Mouse (Mus musculus) left cerebral cortex, postnatal 10 days (tissue): ENCODE results near the gene Aatf. TPM values are rescaled to one million over a fixed set of nuclear protein-coding genes. Genes with fewer than 3 reads are reported as not detected.

ENCODE experiments used
- DNase-seq, 2 experiments: peaks; one replicate each; pipeline ENCODE4 v3.0.0; 2021 to 2022; ENCODE audit warnings: low spot score in 2 of 2, mixed read lengths in 1 of 2; ENCODE audit errors: extremely low spot score in 1 of 2
- intact Hi-C: fragments of 180-260 bp; cut with DNase I; formaldehyde crosslinking; loops from one replicate; pipeline ENCODE4 v1.15.1; 2025
- total RNA-seq, 2 experiments: library from RNA; stranded (reverse); gene quantifications; 2 replicates each; pipeline ENCODE4 v1.2.3; 2021

Aatf gene
- total RNA-seq = 10 to 100 TPM; 20.9 to 23.7 TPM

GRCm38 (mm10) chr11:84513171-84514116 lies at the start of gene Aatf:
Aatf (minus strand) TSS chr11:84513522.
- DNase-seq = peak; percentile 94 to 97
- intact Hi-C loops = loop anchor here (10.0 kb wide), 1 partner anchor 229 kb away; no protein-coding TSS in a partner anchor

- intact Hi-C loops = no loop called here
- DNase-seq = no peak
Measured at GRCm38 (mm10) chr11:84562758-84563347, 49.5 kb upstream of the Aatf start.

DNA sequence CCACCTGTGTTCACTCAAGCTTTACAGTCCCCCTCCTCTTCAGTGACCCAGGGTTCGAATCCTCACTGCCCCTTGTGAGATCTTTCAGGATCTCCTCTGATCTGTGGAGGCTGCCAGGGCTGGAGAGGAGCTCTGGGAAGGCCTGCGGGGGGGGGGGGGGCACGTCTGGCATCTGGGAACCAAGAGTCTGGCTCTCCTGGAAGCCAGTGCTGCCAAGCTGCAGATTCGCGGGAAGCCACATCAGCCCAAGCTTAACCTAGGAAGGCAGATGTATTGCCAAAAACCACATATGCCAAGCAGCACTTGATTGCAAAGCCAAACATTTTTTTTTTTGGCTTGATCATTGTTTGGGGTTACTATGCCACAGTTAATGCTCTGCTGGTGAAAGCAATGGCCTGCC lies 48.2 kb upstream of the Aatf start:
- intact Hi-C loops = no loop called here
- DNase-seq = no peak

GRCm38 (mm10) chr11:84553821-84554450 lies 40.6 kb upstream of the Aatf start:
- no peak for DNase-seq
- intact Hi-C loops = no loop called here

DNA sequence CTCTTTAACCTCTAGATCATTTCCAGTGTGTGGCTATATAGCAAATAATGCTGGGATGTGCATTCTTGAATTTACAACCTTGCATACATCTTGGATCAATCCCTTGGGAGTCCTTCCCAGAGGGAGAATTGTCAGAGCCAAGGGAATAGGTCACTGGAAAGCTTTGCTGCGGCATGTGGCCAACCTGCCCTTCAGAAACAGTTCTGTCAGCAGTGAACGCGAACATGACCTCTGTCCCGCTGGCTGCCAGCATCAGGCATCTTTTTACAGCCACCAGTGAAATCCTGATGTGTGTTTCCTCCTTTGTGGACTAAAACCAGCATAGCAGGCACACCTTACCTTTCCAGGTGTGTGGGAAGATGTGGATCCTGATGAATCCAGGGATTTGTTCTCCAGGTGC lies 38.0 kb upstream of the Aatf start:
- intact Hi-C loops = no loop called here
- no peak for DNase-seq

DNA sequence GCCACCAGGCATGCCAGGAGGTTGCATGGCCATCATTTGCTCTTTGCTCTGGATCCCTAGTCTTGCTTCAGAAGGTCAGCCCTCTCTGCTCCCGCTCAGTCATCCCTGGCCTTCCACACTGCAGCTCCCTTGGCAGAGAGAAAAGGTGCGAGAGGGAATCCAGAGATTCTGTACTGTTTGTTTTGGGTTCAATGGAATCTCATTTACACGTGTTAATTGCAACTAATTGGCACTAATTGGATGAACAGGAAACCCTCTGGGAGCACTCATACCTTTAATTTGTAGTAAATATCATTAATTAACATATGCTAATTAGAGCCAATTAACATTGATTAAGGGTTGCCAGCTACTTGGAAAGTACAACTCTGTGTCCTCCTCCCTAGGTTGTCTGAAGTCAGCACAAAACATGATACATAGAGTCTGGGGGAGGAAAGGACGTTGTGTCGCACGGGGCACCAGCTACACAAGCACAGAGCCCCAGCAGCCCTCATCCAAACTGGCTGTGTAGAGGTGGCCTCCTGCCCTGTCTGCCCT lies 36.0 kb upstream of the Aatf start:
- no peak for DNase-seq
- intact Hi-C loops = loop anchor here (5.0 kb wide), 1 partner anchor 78 kb away; no protein-coding TSS in a partner anchor

DNA sequence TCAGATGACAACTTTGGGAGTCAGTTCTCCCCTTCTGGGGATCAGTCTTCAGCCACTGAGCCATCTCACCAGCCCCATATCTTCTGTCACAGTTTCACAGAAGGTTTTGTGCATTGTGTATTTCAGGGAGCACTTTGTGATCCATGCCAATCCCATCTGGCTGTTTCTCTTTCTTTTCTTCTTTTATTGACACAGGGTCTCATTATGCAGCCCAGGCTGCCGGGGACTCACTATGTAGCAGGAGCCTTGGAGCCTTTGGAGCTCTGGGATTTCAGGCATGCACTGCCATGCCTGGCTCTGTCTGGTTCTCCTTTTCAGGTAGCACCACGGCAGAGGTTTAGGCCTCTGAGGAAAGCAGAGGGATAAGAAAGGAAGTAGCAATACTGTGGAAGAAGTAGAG lies 35.0 kb upstream of the Aatf start:
- intact Hi-C loops = loop anchor here (5.0 kb wide), 1 partner anchor 79 kb away; no protein-coding TSS in a partner anchor
- no peak for DNase-seq

DNA sequence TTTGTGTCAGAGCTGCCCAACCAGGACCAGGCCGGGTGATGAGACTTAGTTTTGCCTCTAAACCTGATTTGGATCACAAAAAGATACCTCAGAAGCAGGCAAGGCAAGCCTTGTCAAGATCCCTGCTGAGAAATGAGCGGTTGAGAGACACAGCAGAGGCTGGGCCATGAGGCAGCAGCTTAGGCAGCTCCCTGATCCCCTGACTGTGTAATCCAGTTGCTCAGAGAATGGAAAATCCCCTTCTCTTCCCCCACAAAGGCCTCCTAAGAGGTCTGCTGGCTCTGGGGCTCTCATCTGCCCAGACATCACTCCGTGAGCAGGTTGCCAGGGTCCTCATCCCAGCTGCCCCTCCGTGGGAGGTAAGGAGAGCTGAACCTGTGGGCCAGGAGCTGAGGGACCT lies 26.7 kb upstream of the Aatf start:
- no peak for DNase-seq
- intact Hi-C loops = no loop called here

DNA sequence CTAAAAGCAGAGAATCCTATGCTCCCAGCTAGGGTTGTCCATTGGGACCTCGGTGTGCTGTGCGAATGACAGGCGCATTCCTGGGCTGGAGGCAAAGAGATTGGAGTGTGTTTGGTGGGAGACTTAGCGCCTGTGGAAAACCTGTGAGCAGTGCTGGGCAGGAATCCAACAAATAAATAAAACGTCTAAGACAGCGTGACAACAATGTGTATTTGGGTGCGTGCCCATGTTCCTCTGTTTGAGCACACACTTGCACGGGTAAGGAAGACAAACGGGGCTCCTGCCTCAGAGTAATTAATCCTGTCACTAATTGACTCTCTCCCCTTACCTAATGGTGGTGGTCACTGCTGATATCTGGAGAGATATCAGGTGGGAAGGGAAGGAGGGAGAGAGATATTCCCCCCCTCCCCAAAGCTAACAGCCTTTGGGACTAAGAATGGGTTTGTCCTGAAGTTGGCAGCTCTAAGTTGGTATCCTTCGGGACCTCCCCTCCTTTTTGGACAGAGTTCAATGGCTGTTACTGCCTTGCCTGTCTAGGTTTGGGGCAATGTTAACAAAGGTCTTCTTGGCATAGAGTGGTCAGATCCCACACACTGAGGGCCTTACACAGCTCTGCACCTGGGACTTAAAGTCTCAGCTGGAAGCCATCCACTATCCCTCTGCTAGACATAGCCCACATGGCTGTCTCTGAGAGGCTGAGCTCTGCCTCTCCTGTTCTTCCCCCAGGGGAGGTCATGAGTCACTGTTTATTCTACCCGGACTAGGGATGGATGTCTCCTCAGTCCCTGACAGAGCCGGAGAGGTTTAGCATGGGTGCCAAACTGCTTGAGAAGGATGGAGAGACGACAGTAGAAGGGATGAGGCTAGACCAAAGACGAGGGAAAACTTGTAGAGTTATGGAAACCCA lies 16.7 kb upstream of the Aatf start:
- intact Hi-C loops = no loop called here
- DNase-seq = no peak

GRCm38 (mm10) chr11:84529143-84529755 lies 15.9 kb upstream of the Aatf start:
- DNase-seq = no peak
- intact Hi-C loops = no loop called here

DNA sequence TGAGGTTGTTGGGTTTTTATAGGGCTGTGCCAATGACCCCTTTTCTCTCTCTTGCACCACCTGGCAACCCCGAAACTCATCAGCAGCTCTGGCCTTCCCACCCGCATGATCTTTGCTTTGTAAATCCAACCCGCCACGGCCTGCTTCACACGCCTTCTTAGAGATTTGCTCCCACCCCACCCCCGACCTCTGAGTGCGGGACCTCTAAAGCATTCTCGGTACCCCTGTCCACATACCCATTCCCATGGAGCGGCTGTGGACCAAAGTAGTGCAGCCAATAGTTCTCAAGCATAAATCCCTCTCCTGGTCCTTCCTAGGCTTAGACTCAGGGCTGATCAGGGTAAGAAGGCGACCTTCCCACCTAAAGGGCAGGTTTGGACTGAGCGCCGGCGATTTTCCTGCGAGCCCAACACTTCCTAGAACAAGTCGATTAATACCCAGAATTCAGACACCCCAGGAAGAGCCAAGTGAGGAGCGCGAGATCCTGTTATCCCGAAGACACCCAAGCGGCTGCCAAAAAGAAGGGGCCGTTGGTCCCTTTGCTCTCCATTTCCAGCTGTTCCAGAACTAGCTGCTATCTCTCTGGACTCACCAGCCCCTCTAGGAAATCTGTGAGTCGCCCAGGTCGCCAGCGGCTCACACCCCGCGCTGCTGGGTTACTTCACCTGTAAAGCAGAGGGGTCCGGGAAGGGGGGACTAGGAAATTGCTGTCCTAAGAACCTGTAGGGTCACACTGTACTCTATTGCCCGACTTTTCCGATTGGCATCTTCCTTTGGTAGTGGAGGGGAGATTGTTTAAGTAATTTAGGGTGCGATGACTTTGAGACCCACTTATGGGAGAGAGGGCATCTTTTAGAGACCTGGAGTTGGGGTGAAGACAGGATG lies 13.9 kb upstream of the Aatf start:
- intact Hi-C loops = no loop called here
- DNase-seq = no peak

- intact Hi-C loops = no loop called here
- DNase-seq = no peak
Measured at GRCm38 (mm10) chr11:84526451-84526850, 13.1 kb upstream of the Aatf start.

DNA sequence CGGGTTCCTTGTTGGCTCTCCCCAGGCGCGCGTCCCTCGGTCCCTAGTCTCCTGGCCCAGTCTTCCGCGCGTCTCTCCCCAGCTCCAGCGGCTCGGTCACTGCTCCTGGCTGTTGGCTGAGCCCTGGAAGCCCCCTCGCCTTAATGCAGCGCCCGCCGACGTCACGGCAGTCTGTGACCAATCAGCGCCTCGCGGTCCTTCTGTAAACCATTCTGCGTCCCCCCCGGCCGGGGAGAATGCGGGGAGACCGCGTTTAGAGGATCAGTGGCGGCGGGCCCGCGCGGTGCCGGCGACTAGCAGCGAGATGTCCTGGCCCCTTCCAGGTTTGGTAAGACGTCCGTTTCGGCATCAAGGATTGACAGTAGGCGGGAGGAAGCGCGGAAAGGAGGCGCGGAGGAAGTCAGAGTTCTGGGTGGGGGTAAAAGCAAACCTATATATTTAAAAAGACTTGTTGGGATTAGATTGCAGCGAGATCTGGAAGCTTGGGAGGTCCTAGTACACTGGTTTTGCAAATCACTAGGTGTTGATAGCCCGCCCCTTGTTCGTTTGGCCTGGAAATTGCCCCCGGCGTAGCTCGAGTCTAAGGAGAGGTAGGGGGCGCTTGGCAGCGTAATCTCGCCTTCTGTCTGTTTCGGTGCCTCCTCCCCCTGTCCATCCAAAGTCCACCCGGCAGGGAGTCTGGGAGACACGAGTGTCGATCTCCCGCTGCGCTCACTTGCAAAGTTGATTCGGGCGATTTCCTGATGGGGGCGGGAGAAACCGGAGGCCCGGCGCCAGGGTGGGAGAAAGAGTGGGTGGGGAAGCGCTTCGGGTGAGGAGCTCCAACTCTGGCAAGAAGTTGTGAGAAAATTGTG lies 12.3 kb upstream of the Aatf start, which contains the start of gene Lhx1:
TSS of gene Lhx1 (minus strand) at position 115 of the 854 bp plus-strand sequence.
- intact Hi-C loops = no loop called here
- no peak for DNase-seq

GRCm38 (mm10) chr11:84524511-84525270 lies 11.4 kb upstream of the Aatf start:
- intact Hi-C loops = loop anchor here (5.0 kb wide), 1 partner anchor 1313 kb away; no protein-coding TSS in a partner anchor
- DNase-seq = no peak

DNA sequence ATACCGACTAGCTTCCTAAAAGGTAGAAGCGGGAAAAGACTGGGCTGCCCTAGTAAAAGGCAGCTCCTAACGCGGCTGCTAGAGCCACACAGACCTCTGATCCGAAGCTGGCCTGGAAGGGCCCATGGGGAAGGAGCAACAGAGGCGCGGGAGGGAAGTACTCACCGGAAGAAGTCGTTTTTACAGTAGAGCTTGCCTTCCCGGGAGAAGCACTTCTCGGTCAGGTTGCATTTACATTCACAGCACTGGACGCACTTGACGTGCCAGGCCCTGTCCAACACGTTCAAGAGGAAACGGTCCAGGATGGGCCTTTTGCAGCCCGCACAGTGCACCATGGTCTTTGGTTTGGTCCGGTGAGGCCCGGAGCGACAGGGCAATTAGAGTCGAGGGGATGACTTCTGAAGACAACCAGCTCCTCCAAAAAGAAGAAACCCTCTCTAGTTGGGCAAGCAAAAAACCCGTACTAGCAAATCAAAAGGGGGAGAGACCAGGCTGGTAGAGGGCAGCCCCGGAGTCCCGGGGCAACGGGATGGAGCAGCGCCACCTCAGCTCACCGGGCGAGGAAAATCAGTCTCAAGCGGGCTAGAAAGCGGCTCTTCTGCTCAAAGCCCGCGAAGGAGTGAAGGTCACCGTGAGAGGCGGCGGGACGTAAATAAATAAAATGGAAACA lies 10.7 kb upstream of the Aatf start:
- intact Hi-C loops = loop anchor here (5.0 kb wide), 1 partner anchor 1313 kb away; no protein-coding TSS in a partner anchor
- no peak for DNase-seq
